Mouse (Mus musculus) adrenal gland, postnatal 10 days (tissue): ENCODE measurements at regions not wholly inside any gene's neighbourhood (a gene's known extent, or its start where the extent isn't known, plus 50 kb on each side); places are given as distances from the start of the nearest gene placed in this dataset.
"Not testable (repeated sequence)": the region's sequence is repeated elsewhere in the genome, so short reads cannot be mapped to it uniquely, and the experiment has no call there.

Experiments used
- DNase-seq: peaks from one replicate; pipeline ENCODE4 v3.0.0; 2021; ENCODE audit warnings: mixed read lengths

GRCm38 (mm10) chr10:62055408-62055807 is 76.5 kb upstream of the Col13a1 start:
- peak; percentile 67 for DNase-seq

DNA sequence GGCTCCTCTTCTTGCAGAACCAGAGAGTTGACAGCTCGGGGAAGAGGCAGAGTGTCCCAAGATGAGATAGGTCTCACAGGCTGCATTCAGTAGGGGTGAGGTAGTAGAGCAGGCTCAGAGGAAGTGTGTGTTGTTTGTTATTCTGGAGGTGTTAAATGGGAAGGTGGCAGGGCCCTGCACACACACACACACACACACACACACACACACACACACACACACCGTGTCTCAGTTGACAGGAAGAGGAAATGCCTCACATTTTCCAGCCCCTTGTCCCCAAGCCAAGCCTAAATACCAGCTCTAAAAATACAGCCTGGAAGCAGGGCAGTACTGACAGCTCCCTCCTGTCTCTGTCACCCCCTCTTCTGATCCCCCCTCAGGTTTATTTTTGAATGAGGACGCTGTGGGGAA is 70.9 kb upstream of the Col13a1 start:
- peak; percentile 24 for DNase-seq

GRCm38 (mm10) chr10:62044408-62044807 is 65.5 kb upstream of the Col13a1 start:
- no peak for DNase-seq

DNA sequence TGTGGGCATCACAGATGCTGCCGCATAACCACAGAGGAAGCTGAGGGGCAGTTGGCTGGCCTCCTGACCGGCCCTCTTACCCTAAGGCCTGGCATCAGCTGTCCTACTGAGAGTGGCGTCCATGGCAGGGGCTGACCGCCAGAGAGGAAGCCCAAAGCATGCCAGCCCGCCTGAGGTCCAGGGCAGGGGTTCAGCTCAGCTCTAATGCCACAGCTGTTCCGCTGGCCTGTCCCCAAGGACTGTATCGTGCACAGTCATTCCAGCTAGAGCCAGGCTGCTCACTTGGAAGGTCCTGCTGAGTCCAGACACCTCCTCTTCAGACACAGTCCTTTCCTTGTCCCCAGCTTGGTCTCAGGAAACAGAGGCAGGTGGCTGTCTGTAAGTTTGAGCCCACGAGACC is 61.0 kb upstream of the Col13a1 start:
- no peak for DNase-seq

GRCm38 (mm10) chr10:62038656-62039055 is 59.7 kb upstream of the Col13a1 start:
- DNase-seq: no peak

- DNase-seq: no peak
These were observed 58.7 kb upstream of the Col13a1 start for GRCm38 (mm10) chr10:62037402-62038199.

DNA sequence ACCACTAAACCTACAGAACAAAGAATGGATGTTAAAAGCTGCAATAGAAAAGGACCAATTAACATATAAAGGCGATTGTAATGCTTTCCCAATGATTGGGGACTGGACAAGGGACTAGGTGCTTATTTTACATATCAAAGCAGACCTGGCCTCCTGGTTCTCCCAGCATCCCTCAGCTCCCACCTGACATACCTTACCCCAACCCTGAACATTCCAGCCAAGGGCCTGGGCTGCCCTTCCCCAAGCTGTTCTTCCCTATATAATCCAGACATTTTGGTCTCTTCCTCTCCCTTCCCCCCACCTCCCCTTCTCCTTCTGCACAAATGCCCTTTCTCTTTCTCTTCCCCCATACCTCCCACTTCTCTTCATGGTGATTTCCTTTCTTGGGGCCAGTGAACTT is 57.9 kb upstream of the Col13a1 start:
- DNase-seq: no peak

DNA sequence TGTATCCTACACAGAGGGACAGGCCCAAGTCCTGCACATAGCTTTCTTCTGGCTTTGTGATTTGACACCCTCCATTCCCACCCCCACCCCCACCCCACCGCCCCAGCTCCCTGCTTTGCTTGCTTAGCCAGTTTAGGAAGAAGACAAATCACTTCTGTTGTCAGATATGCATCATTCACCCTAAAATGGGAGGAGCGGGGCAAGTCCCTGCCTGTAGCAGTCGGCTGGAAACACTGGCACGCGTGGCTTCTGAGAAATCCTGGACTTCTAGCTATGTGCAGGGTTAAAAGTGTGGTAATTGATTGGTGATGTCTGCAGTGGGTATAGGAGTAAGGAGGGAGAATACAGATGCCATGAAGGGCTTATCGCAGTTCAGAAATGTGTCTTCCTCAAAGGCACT is 55.4 kb upstream of the Col13a1 start:
- no peak for DNase-seq

DNA sequence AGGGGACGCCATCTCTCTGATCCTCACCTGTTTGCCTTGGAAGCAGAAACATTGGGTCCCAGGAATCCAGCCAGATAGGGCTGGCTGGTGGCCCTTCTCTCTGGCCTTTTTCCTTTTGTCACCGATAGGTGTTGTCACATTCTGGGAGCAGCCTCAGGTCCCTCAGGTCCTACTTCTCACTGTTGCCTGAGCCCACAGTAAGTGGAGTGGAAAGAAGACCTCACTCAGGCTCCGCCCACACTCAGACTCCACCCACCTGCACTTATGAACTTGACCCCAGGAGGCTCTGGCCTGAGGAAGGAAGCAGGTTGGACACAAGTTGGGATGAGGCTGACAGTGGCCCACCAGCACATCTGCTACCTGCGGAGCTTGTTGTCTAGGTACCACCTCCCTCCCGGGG is 54.8 kb upstream of the Col13a1 start:
- no peak for DNase-seq

DNA sequence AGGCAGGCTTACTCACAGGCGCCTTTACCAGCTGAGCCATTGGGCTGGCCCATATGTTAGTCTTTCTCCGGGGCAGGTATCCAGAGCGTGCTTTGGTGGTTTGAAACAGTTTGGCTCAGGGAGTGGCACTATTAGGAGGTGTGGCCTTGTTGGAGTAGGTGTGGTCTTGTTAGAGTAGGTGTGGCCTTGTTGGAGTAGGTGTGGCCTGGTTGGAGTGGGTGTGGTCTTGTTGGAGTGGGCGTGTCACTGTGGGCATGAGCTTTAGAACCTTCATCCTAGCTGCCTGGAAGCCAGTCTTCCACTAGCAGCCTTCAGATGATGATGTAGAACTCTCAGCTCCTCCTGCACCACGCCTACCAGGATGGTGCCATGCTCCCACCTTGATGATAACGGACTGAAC is 53.1 kb upstream of the Col13a1 start:
- DNase-seq: not testable (repeated sequence)

DNA sequence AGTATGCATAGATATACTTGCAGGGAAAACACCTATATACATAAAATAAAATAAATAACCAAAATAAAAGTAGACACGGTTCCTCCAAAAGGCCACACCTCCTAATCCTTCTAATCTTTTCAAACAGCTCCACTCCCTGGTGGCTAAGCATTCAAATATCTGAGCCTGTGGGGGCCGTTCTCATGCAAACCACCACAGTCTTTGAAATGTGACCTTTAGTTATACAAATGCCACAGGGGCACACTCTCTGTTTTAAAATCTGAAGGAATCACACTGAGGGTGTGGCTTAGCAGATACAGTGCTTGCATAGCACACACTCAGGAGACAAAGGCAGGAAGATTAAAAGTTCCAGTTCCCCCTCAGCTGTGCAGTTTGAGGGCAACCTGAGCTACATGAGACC is 50.4 kb upstream of the Col13a1 start:
- no peak for DNase-seq
